Mouse (Mus musculus) bone marrow macrophage, adult 2 months (primary cell): Measurements from ENCODE around the gene Tiam1.
A peak's percentile ranks its signal among the peaks of the same experiment; 100 is the strongest.

ENCODE experiments used
- CTCF ChIP-seq: IDR thresholded peaks from 2 replicates; pipeline ENCODE4 v1.5.1; 2012; ENCODE audit warnings: low read depth, mild to moderate bottlenecking, low read length, moderate library complexity
- POLR2A ChIP-seq: IDR thresholded peaks from 2 replicates; pipeline ENCODE4 v1.6.1; 2012; ENCODE audit warnings: mild to moderate bottlenecking, low read depth, low read length, borderline replicate concordance

DNA sequence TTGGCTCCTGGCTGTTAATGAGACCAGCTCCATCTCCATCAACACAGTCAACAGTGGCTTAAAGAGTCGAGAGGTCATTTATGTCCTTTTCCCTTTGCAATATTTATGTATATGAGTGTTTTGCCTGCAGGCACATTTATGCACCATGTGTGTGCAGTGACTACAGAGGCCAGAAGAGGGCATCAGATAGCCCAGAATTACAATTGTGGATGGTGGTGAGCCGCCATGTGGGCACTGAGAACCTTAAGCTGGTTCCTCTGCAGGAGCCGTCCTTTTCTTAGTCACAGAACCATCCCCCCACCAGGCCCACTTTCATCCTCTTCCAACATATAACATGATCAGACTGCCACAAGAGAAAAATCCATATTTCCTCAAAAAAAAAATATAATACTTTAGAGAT lies 295.4 kb downstream of the Tiam1 start:
- TF ChIP-seq POLR2A (no peak), CTCF (peak; percentile 39; the same call in 1 of the 2 replicates)
